ENCODE assay signal across 16 mouse cellular contexts in genomic region chr4:13095721-13096120, GRCm38 (mm10).
"Had no signal": no experiment of that assay in that cellular context is flagged by ENCODE, and none has a peak within 500 bp of the region (broad histone marks: within the 10 kb centered on the region; RNA-seq: fewer than 3 reads in every experiment).

No protein-coding gene starts in this region.

- H3K27me3 ChIP-seq: midbrain, embryonic 12.5 days; neural tube, embryonic 13.5 days; neural tube, embryonic 15.5 days had no signal

- H3K9ac ChIP-seq: lung, embryonic 14.5 days; midbrain, embryonic 12.5 days; neural tube, embryonic 15.5 days had no signal

- DNase-seq: lung, postnatal 10 days; lung, postnatal 4 days; retina, postnatal 1 day; right cerebral cortex, adult 18-20 months; right cerebral cortex, postnatal 25 days; right cerebral cortex, postnatal 4 days; spleen, adult 18-20 months; thymus, adult 18-20 months; thymus, postnatal 14 days; thymus, postnatal 36 days had no signal

- H3K9me3 ChIP-seq: midbrain, embryonic 10.5 days; midbrain, embryonic 12.5 days; neural tube, embryonic 13.5 days; neural tube, embryonic 15.5 days had no signal

- H3K27ac ChIP-seq: midbrain, embryonic 10.5 days; midbrain, embryonic 12.5 days; neural tube, embryonic 13.5 days; neural tube, embryonic 15.5 days had no signal

- H3K36me3 ChIP-seq: midbrain, embryonic 10.5 days; midbrain, embryonic 12.5 days; neural tube, embryonic 13.5 days; neural tube, embryonic 15.5 days had no signal

- H3K4me3 ChIP-seq: midbrain, embryonic 10.5 days; midbrain, embryonic 12.5 days; myocyte; neural tube, embryonic 13.5 days had no signal
